Mouse (Mus musculus) testis, adult 2 months (tissue): ENCODE measurements at regions not wholly inside any gene's neighbourhood (a gene's known extent, or its start where the extent isn't known, plus 50 kb on each side); places are given as distances from the start of the nearest gene placed in this dataset.

ENCODE experiments used
- CTCF ChIP-seq: fragments of 200-500 bp; IDR thresholded peaks from 2 replicates; pipeline ENCODE4 v1.5.1; 2012; ENCODE audit warnings: low read depth, mild to moderate bottlenecking, inconsistent platforms, low read length, moderate library complexity; ENCODE audit not compliant: control insufficient read depth, insufficient read depth, insufficient replicate concordance
- POLR2A ChIP-seq: fragments of 200-500 bp; IDR thresholded peaks from 2 replicates; pipeline ENCODE4 v1.6.1; 2012; ENCODE audit warnings: low read depth, mild to moderate bottlenecking, inconsistent platforms, low read length, moderate library complexity; ENCODE audit not compliant: control insufficient read depth

DNA sequence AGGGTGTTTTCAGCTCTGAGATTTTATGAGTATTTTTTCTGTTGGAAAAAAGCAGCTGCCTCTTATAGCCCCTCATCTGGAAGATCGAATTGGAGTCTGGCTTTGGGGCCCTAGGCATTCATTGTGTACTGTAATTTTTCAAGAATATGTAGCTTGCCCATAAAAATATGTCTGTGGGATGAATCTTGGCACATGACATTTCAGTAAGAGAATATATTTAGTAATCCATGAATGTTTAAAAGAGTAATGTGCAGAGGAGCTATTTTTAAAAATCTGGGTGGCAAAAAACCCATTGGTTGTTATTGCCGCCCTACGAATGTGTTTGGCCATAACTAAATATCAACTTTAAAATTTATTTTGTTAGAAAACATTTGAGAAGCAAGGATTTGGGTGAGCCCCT, 59.0 kb upstream of the Kras start:
- no peak for TF ChIP-seq POLR2A
- TF ChIP-seq CTCF, result no peak
